Mouse (Mus musculus): Measurements from ENCODE around the gene Ptprg.
A peak's percentile ranks its signal among the peaks of the same experiment; 100 is the strongest.

The Ptprg gene

DNA sequence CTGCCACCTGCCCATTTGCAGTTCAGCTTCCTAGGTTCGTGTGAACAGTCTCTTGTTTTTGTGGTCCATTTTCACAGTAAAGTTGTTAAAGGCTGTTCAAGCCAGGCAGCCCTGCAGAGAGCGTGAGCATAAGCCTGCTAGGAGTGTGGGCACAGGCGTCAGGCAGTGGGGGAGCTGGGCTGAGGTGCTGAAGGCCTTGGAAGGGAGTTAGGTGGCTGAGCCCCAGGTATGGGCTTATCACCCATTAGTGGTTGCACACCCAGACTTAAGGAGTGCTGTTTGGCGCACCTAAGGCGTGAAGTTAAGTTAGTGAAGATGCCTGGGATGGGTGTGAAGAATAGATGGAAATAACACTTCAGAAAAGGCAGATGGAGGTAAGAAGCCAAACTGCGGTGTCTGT is 134.8 kb downstream of the Ptprg start:
- DNase-seq: no peak

DNA sequence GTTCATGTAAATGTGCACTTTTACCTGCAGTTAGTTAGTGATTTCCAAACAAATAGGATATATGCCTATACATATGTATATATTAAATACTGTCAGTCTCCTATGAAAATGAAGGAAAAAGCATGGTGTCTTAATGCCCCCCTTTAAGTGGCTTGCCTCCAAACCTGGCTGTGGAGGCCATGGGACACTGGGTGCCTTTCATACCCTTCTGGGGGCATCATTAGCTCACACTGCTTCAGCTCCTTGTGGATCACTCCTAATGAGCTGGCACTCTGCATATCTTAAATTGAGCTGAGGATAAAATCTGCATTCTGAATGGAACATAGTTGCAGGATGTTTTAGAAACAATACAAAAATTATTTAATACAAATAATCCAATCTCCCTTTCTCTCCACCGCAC is 136.7 kb downstream of the Ptprg start:
- no peak for DNase-seq

DNA sequence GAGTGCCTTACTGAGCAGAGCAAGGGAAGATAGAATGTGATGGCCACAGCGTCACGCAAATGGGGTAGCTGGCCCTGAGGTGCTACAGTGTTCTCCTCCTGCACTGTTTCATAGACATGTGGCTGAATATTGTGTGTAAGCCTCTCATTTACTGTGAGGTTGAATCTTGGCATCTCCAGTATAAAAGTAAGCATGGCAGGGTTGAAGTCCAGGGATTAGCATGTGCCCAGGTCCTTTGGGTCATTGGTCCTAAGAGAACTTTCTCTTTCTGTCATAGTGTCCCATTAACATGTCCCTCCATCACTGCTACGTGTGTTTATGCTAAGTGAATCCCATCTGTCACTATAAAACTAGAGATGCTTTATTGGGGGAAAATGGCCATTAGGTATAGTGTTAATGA is 138.2 kb downstream of the Ptprg start:
- DNase-seq: no peak

DNA sequence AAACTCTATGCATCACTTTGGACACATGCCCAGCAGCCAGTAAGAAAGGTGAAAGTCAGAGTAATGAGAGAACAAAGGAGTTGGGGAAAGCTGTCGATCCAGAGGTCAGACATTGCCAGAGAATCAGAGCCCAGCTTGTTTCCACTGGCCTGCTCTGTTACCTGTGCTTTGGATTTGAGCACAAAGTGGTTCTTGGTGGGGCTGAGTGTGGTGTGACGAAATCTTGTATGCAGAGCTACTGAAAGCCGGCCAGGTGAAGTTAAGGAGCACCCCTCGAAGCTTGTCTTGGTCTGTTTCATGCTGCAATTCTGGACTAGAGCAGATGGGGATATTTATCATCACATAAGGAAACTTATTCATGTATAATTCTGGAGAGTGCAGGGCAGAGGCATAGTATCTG is 145.5 kb downstream of the Ptprg start:
- DNase-seq: no peak

DNA sequence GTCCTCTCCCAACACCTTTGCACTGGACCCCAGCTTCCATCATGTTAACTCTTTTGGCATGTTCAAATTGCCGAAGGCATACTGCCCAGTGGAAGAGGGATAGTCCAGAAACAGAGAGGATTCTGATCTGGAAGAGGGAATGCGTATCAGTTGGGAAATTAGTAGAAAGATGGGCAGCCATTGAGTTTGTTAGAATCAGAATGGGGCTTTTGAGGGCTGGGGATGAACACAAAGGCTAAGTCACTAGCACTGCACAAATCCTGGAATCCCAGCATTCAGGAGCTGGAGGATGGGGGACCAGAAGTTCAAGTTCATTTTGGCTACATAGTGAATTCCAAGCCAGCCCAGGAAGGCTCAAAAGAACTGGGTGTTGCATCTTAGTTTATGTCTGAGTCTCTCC is 146.3 kb downstream of the Ptprg start:
- no peak for DNase-seq

DNA sequence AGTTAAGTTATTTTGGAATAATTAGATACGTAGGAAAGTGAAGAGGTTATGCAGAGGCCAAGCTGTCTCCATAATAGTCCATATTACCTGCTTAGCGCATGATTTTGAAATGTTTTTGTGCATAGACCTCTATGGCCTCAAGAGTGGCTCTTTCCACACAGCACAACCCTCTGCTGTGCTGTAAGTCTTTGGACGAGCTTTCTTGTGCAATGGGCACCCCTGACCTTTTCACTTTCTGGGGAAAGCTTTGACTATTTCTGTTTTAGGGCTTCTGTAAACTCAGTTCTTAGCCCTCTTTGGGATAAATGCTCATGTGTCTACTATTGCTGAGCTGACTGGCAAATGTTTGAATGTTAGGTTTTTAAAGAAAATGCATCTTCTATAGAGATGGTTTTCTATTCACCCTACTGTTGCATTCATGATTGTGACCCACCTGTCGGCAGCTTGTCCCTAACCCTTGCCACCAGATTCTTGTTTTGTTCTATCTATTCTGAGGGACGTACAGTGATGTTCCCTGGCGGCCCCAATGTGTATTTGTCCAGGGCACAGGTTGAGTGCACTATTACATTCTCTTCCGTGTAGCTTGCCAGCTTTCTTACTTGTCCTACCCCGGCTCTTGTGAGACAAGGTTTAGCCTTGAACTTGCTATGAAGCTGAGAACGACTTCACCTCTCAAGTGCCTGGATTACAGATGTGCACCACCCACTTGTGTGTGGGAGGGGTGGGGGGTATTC is 148.4 kb downstream of the Ptprg start:
- DNase-seq: no peak

DNA sequence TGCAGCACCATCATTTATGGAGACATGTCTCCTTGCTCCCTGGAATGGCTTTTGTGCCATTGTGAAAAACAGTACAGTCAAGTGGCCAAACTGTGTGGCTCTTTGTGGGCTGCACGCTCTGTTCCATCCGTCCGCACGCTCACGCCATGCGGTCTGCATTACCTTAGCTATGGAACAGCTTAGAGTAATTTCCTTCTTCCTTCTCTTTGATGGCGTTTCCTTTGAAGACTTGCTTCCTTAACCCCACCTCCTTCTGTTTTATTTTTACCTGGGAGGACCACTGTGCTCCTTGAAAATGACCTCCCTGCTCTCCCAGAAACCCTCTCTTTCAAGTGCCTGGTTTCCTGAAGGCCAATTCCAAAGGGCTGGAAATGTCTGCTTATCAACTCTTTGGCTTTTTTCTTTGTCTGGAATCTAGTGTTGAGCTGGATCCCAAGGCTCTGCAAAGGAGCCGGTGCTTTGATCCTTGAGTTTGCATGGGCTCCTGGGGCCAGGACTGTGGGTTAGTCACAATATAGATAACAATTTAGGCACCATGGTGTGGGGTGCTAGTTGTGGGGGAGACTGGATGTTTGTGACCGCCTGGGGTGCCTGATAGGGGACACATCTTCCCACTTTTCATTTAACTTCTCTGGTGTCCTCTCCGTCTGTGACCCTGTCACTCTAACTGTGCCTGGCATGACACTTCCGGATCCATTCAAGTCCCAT is 149.6 kb downstream of the Ptprg start:
- no peak for DNase-seq

DNA sequence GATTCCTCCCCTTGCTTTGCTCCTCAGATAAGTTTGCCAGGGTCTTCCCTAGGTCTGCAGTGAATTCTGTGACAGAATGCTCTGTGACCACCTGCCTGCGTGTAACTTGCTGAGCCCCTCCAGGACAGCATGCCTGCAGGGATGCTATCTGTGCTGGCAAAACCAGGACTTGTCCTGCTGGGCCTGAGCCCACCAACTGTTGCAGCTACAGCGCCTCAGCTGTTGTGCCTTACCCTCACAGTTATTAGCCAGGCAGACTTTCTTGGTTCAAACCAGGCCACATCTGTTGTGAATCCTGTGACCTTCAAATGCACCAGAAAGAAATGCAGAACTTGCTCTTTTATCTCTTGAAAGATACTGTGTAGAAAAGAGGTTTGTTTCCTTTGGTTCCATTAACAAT is 151.5 kb downstream of the Ptprg start:
- DNase-seq: no peak

DNA sequence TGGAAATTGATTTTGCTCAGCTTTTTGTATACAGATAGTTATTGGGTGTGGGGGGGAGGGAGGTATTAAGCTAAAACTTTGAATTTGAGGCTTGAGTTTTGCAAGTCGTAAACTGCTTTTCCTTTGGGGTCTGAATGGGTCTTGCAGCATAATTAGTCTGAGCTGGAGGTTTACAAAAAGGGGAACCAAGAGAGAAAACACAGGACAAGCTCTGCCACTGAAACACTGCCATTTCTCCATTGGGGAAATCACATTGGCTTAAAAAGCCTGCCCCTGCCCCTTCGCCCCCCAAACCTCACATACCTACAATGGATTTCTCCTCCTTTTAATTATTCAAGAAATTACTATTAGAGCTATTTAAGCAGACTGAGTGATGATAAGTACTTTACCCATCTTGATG is 156.0 kb downstream of the Ptprg start:
- DNase-seq: no peak

DNA sequence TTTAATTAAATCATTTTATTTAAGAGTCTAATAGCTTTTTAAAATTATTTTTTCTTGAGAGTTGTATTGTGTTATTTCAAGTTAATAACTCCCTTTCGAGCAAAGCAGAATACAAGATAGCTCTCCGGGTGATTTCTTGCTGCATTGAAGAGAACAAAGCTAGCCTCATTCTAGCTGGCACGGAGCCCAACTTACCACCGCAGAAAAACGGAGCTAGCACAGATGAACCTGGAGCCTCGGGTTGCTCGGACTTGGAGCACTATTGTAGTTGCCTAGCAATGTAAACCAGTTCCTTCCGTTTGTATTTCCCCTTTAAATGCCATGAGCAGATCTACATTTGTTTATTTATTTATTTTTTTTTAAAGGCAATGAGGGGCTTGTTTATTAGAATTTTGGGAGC is 156.5 kb downstream of the Ptprg start:
- peak; percentile 71 for DNase-seq

DNA sequence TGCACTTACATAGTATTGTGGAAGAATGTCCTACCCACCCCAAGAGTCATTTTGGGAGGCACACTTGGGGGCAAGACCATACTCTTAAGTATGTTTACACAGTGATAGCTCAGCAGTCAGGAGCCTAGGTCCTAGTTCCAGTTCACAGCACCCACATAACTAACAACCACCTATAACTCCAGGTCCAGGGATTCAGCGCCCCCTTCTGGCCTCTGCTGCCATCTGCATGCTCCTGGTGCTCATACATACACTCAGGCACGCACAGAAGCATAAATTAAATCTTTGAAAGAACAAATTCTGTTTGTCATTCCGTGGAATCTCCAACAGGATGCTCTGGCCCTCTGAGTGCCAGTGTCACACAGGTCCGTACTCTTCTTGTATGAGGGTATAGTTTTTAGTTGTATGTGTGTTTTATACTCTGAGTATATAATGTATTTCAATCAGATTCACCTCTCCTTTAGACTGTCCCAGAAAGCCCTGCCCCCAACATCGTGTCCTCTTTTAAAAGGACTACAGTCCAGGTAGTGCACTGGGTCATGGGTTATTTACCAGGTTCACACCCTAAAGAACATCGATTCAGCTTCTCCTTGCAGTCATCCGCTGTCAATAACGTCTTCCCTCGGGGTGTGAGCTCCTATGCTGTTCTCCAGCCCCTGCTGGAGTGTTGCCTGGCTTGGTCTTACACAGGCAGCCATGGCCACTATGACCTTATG is 157.2 kb downstream of the Ptprg start:
- no peak for DNase-seq

DNA sequence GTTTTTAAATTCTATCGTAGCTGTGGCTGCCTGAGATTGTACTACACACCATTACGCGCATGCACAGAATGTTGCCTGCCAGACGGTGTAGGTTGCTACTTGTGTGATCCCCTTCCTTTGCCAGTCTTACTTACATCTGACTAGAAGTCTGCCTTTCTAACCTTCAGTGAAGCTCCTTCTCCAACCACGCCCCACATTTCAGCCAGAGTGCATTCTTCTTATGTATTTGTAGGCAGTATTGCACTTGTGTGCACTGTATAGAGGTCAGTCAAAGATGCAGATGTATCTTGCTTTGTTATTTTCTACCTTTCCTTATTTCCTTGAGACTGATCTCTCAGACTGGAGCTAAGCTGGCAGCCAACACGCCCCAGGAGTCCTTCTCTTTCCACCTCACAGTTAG is 158.8 kb downstream of the Ptprg start:
- no peak for DNase-seq

DNA sequence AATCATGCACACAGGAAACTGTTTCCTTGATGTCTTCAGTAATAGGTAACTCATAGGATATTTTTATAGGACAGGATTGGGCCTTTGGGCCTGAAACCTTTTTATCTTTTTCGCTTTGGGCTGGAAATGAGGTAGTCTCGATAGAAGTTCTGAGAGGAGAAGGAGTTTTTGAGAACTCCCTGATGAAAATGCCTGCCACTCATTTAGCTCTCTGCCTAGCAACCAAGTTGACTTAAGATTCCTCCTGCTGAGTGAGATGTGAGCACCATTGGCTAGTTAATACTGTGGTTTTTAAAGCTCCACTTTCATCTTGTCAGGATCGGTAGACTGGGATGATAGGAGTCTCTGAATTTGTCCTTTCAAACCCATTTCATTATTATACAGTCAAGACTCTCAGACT is 162.9 kb downstream of the Ptprg start:
- no peak for DNase-seq

DNA sequence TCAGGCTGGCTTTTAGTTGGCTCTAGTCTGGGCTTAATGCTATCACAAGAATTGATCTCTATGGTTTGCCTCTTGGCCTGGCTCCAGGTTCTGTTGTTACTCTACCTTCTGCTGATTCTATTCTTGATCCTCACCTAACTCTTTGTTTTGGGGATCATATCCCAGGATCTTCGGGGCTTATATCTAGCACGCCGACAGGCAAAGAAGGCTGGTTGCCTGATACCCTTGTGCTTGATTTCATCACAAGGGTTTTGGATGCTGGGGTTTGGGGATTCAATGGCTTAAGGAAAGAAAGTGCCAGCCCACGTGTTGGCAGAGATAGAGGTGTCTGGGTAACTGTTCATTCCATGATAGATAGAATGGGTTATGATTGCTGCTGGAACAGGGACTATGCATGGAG is 164.9 kb downstream of the Ptprg start:
- DNase-seq: no peak

DNA sequence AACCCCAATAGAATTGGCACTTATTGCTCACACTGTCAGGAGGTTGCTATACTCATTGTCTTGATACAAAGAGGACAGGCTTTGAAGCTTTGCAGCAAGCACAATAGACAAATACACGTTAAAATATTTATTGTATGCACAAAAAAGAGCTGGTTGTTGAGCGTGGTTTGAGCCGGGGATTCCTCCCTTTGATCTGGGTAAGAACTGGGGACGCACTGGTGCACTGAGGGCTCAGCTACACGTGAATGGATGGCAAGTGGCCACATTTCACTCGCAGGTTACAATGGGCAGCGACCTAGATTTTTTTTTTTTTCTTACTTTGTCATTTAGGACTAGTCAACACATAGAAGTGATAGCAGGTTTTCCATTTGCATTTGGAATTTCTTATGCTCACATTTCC is 165.9 kb downstream of the Ptprg start:
- DNase-seq: no peak

DNA sequence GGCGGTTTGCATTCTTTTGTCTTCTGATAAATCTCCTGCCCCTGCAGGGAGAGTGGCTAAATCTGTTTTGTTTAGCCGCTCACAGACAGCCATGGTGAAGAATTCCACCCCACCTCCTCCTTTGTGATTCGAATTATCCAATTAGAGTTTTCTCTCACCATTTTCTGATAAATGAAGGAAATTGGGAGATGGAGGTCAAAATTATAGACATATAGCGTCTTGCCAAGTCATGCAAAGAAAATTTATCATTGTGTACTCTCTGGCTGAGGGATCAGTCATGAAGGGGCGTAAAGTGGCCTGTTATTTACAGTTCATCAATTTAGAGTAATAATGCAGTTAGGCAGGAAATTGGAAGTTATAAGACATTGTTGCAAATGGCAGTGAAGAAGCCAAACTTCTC is 168.8 kb downstream of the Ptprg start:
- DNase-seq: no peak

DNA sequence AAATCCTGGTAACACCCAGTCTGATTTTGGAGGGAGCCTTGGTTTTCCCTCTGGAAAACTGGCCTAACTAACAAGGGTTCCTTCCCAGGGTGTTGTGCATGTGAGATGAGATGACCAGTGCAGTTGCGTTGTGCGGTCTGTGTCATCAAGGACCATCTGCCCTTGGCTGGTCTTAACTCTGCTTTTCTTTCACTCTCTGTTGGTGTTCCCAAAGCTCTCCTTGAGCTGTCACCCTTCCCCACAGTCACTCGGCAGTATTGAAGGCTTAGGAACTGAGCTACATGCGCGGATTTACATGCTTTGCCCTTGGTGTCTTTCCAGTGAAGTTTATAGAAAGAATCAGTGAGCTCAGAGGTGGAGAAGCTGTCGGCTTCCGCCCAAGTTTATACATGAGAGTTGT is 170.5 kb downstream of the Ptprg start:
- DNase-seq: no peak

DNA sequence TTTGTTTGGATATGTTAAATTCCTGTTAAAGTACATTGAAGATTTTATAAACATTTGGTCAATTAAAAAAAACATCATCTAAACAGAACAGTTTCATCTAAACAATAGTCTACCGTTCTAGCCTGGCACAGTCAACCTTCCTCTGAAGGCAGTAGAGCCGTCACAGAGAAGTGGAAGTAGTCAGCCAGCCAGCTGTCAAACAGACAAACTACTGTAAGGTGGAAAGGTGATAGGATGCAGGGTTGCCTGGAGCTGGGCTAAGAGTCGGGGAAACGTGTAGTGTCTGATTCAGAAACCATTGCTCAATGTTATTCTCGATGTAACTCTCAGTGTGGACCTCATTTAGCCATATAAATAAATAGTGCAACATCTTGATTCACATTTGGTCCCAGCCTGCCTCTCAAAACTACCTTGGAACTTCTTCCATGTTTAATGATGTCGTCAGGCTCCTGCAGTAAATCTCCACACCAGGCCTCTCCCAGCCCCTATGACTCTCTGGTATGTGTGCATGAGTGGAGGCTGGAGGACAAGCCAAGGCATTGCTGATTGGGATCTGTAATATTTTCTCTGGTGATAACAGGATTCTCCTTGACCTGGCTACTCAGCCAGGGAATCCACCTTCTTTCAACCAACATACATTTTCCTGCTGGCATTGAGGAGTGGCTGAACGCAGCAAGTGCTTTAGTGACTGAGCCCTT is 178.0 kb downstream of the Ptprg start:
- DNase-seq: no peak

DNA sequence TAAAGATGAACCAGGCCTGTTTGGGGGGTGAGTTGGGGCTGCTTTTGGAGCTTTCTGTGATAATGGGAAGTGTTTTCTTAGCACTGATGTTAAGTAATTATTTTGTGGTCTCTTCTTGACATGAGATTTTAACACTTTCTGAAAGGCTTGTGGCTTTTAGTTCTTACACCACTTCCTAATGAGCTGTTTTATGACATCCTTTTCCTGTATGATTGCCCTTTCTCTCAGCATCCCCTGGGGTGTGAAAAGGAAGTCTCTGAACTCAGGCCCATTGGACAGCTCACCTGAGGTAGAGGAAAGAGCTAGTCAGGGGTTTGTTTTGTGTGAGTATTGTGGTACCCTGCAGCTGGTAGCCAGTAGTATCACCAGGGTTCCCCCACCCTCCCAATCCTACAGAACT is 179.0 kb downstream of the Ptprg start:
- no peak for DNase-seq

DNA sequence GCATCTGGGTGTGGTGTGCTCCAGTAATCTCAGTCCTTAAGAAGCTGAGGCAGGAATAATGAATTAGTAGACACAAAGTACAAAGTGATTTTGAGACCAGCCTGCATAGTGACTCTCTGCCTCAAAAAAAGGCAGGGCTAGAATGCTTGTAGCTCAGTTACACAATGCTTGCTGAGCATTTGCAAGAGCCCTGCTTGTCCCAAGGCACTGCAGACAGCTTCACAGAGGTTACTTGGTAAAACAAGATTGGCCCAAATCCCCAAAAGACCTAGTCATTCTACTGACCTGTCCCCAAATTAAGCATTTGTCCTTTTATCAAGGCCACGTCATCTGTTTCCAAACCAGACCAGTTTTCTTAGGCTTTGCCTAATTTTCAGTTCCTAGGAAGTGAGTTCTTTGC is 190.4 kb downstream of the Ptprg start:
- DNase-seq: no peak

DNA sequence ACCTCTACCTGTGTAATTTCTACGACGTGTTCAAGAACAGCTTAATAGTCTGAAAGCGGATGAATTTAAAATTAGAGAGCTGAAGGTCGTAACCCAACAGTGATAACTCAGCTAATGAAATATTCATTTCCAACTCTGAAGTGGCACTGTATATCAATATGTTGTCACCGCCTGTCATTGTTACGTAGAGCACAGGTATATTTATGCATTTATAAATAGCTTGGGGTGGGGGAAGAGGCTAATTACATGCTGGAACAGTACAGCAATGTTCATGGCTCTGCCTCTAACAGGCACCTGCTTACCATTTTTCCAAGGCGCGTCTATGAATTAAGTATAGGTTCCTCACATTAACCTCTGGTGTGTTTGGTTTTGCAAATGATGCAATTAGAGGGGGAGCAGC is 199.3 kb downstream of the Ptprg start:
- DNase-seq: no peak

DNA sequence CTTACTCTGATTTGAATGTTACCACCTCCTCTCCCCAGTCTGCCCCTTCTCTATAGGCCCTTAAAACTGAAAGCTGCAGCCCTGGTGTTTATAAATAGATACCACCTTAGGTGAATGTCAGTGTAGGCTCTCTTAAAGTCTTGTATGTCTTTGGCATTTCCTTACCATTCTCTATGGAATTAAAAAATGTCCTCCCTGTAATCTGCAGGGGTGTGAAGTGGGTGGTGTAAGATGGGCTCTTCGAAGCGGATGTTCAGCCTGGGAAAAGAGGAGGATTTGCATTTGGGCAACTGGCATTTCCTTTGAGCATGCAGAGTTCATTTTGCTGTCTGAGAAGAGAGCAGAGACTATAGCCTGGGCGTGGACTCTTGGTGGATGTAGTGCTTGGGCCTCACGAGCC is 201.3 kb downstream of the Ptprg start:
- no peak for DNase-seq

DNA sequence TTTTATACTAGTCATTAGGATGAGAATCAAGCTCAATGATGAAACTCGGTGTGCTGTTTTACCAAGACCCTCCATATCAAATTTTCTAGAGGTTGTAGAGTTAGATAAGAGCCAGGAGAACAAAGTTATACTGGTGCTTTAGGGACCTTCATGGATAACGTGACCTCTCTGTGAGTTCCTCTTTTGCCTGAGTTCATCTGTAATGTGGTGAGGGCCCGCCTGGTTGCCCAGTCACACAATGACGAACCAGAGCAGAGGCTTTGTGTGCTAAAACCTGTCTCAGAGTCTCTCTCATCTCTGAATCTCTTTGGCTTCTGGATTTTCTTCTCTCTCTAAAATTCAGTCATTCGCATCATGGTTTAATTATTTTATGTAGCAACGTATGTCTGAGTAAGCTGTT is 204.9 kb downstream of the Ptprg start:
- no peak for DNase-seq

DNA sequence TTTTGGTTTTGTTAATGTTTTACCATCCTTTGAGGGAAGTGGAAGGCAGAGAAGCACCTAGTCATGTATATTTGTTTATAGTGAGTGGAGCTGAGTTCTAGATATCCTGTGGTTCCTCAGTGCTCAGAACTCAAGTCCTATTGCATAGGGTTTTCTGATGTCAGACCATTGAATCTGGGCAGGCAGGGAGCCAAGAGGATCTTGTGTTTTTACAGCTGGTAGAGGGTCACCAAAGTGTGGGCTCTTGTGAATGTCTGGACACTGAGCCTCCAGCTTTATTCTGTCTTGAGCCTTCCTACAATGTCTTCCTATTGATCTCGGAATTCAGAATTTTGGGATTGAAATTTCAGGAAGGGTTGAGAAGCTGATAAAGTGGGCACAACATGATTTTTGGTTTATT is 206.0 kb downstream of the Ptprg start:
- no peak for DNase-seq
